Mouse (Mus musculus) kidney, adult 9 months (tissue): ENCODE results near the gene Chd9.

Experiments used
- DNase-seq: peaks from one replicate; pipeline ENCODE4 v3.0.0; 2022

The Chd9 gene

GRCm38 (mm10) chr8:91089601-91090000, 261.4 kb downstream of the Chd9 start:
- DNase-seq, result no peak

- peak; percentile 76 for DNase-seq
Measured at GRCm38 (mm10) chr8:91094135-91094534, 266.0 kb downstream of the Chd9 start.

DNA sequence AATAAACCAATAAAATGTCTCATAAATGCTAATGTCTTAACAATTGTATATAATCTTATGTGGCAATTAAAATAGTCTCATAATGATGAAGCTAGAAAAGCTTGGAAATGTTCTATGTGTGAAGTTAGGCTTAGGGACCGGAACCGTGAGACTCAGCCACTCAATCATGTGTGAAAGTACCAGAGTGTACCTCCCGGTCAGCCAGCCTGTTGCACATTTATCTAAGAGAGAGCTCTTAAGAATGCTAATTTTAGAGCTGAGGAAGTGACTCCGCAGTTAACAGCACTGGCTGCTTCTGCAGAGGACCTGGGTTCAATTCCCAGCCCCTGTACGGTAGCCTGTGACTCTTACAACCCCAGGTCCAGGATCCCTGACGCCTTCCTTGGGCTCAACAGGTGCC, 270.0 kb downstream of the Chd9 start:
- DNase-seq, result peak; percentile 58
